Mouse (Mus musculus) embryonic facial prominence, embryonic 15.5 days (tissue): ENCODE measurements at regions not wholly inside any gene's neighbourhood (a gene's known extent, or its start where the extent isn't known, plus 50 kb on each side); places are given as distances from the start of the nearest gene placed in this dataset.
A peak's percentile ranks its signal among the peaks of the same experiment; 100 is the strongest.

Experiments used
- ATAC-seq: fragments of 200-750 bp; cut with Nextera tagmentation; 2 replicates; pipeline ENCODE4 v1.8.0; 2017; ENCODE audit warnings: low read depth, moderate TSS enrichment; ENCODE audit not compliant: insufficient number of reproducible peaks, low FRiP score, low TSS enrichment
- H3K27ac ChIP-seq: fragments of 300-500 bp; sonication (generic); replicated peaks from 2 replicates; pipeline ENCODE4 v1.5.1; 2015; ENCODE audit warnings: mild to moderate bottlenecking, inconsistent platforms
- H3K27me3 ChIP-seq: fragments of 300-500 bp; sonication (generic); 2 replicates; pipeline ENCODE4 v1.6.1; 2015; ENCODE audit warnings: inconsistent platforms
- H3K36me3 ChIP-seq: fragments of 300-500 bp; sonication (generic); 2 replicates; pipeline ENCODE4 v1.6.1; 2015; ENCODE audit warnings: mild to moderate bottlenecking, inconsistent platforms
- H3K4me1 ChIP-seq: fragments of 300-500 bp; sonication (generic); 2 replicates; pipeline ENCODE4 v1.6.1; 2015; ENCODE audit warnings: inconsistent platforms
- H3K4me2 ChIP-seq: fragments of 300-500 bp; sonication (generic); replicated peaks from 2 replicates; pipeline ENCODE4 v1.6.1; 2015; ENCODE audit warnings: mild to moderate bottlenecking, inconsistent platforms
- H3K4me3 ChIP-seq: fragments of 300-500 bp; sonication (generic); replicated peaks from 2 replicates; pipeline ENCODE4 v1.5.1; 2015; ENCODE audit warnings: mild to moderate bottlenecking, inconsistent platforms
- H3K9ac ChIP-seq: fragments of 300-500 bp; sonication (generic); 2 replicates; pipeline ENCODE4 v1.6.1; 2015; ENCODE audit warnings: inconsistent platforms
- H3K9me3 ChIP-seq: fragments of 300-500 bp; sonication (generic); replicated peaks from 2 replicates; pipeline ENCODE4 v1.6.1; 2016; ENCODE audit warnings: inconsistent platforms
- WGBS: fragments of 180-500 bp; shearing (Covaris S2); methylation state at CpG from one replicate; pipeline ENCODE4 v1.1.7; 2015; 5-methylcytosine and 5-hydroxymethylcytosine counted together

- ATAC-seq: no peak
- Histone ChIP-seq H3K4me3 (no peak overlapping the region), H3K27me3 (no peaks in the 10 kb centered on the region), H3K9ac (no peak overlapping the region), H3K36me3 (no peaks in the 10 kb centered on the region), H3K9me3 (no peaks in the 10 kb centered on the region), H3K27ac (no peak overlapping the region), H3K4me2 (no peak overlapping the region), H3K4me1 (no peaks in the 10 kb centered on the region)
These were observed 114.8 kb upstream of the Elmo1 start for GRCm38 (mm10) chr13:19975621-19976020.

DNA sequence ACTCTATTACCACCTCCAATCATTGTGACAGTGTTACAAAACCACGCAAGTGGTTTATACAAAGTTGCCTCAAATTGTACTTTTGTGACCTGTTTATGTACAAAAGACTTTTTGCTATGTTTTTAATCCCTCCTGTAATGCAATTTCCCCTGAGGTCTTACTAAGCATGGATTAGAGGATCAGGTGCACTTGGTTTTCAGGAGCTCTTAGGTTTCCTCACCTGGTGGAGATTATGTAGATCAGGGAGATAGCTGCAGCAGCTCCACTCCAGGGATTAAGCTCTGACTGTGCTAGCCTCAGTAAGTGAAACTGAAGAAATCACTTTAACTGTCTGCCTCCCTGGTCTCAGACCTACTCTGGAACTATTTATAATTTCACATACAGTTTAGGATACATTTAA, 123.8 kb upstream of the Elmo1 start:
- no peaks in the 10 kb centered on the region for H3K4me1 ChIP-seq
- H3K9me3 ChIP-seq: no peaks in the 10 kb centered on the region
- no peak overlapping the region for H3K4me2 ChIP-seq
- no peak overlapping the region for H3K9ac ChIP-seq
- ATAC-seq: no peak
- WGBS: 73% methylated on average over 1 of the region's 1 CpGs
- no peak overlapping the region for H3K4me3 ChIP-seq
- H3K27ac ChIP-seq: no peak overlapping the region
- no peaks in the 10 kb centered on the region for H3K27me3 ChIP-seq
- no peaks in the 10 kb centered on the region for H3K36me3 ChIP-seq

GRCm38 (mm10) chr13:19963031-19963430, 127.4 kb upstream of the Elmo1 start:
- no peak overlapping the region for H3K4me3 ChIP-seq
- no peaks in the 10 kb centered on the region for H3K27me3 ChIP-seq
- no peaks in the 10 kb centered on the region for H3K4me1 ChIP-seq
- no peaks in the 10 kb centered on the region for H3K36me3 ChIP-seq
- H3K27ac ChIP-seq: no peak overlapping the region
- H3K4me2 ChIP-seq: no peak overlapping the region
- 39% methylated on average over 3 of the region's 3 CpGs for WGBS
- H3K9ac ChIP-seq: no peak overlapping the region
- no peaks in the 10 kb centered on the region for H3K9me3 ChIP-seq
- ATAC-seq: no peak

DNA sequence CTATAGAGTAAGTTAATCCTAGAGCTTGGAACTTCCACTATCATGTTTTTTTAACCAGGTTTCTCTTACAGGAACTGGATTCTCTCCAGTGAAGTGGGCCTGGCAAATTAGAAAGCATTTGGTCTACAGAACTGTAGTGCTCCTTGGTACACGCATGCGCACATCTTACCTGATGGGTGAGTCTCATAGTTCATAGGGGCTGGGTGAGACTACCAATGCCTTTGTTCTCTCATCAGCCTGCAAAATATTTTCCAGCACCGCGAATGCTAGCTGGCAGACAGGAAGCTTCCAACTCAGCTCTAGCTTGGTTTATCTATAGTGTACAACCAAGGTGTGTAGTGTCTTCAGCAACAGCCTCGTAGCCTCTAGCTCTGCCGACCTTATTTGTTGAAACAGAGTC, 104.7 kb upstream of the Gpr141 start:
- WGBS: 83% methylated on average over 6 of the region's 6 CpGs
- Histone ChIP-seq H3K27me3 (no peaks in the 10 kb centered on the region), H3K4me1 (no peaks in the 10 kb centered on the region), H3K4me3 (no peak overlapping the region), H3K9me3 (no peaks in the 10 kb centered on the region), H3K36me3 (no peaks in the 10 kb centered on the region), H3K9ac (no peak overlapping the region), H3K27ac (no peak overlapping the region), H3K4me2 (no peak overlapping the region)
- ATAC-seq: no peak

GRCm38 (mm10) chr13:19927807-19928206, 103.8 kb upstream of the Gpr141 start:
- Histone ChIP-seq H3K9ac (no peak overlapping the region), H3K36me3 (no peaks in the 10 kb centered on the region), H3K9me3 (no peaks in the 10 kb centered on the region), H3K4me3 (no peak overlapping the region), H3K4me1 (no peaks in the 10 kb centered on the region), H3K27ac (no peak overlapping the region), H3K27me3 (no peaks in the 10 kb centered on the region), H3K4me2 (no peak overlapping the region)
- no peak for ATAC-seq
- WGBS: 82% methylated on average over 3 of the region's 3 CpGs

GRCm38 (mm10) chr13:19921084-19921827, 97.2 kb upstream of the Gpr141 start:
- WGBS: 82% methylated on average over 1 of the region's 1 CpGs
- H3K4me1 ChIP-seq: no peaks in the 10 kb centered on the region
- H3K27ac ChIP-seq: no peak overlapping the region
- ATAC-seq: 0 out of 2 replicates have a peak, but pooled peaks have one; percentile 9
- H3K9me3 ChIP-seq: no peaks in the 10 kb centered on the region
- H3K4me2 ChIP-seq: no peak overlapping the region
- H3K36me3 ChIP-seq: no peaks in the 10 kb centered on the region
- H3K4me3 ChIP-seq: no peak overlapping the region
- no peaks in the 10 kb centered on the region for H3K27me3 ChIP-seq
- no peak overlapping the region for H3K9ac ChIP-seq

DNA sequence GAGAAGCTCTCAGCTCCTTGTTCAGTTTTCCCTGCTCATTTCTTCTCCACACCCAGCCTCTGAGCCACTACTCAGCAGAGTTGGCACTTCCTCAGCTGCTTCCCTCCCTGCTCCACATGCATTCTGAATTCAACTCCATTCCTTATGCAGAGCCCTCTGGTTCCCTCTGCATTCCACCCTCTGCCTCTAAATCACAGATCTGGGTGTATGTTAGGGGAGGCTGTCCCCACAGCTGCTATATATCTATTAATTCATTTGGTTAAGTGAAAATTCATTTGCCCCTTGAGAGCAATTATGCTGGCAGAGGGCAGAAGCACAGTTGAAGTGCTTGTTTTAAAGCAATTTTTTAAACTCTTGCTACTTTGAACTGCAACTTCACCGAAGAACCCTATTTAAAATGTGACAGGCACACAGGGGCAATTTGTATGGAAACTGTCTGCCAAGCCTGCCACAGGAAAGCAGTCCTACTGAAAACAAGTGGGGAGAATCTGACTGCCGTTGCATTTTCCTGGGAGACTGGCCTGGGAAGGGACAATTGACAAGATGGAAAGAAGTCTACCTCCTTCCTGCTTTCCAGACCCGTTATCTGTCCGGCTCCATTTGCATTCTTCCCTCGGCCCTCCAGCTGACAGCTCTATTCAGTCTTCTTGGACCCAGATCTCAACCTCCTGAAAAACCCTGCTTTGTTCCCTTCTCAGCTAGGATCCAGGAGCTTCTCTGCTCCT, 88.0 kb upstream of the Gpr141 start:
- no peak overlapping the region for H3K4me2 ChIP-seq
- H3K36me3 ChIP-seq: no peaks in the 10 kb centered on the region
- no peak overlapping the region for H3K9ac ChIP-seq
- no peak for ATAC-seq
- H3K4me1 ChIP-seq: no peaks in the 10 kb centered on the region
- H3K9me3 ChIP-seq: no peaks in the 10 kb centered on the region
- H3K4me3 ChIP-seq: no peak overlapping the region
- 48% methylated on average over 5 of the region's 5 CpGs for WGBS
- no peaks in the 10 kb centered on the region for H3K27me3 ChIP-seq
- H3K27ac ChIP-seq: no peak overlapping the region

GRCm38 (mm10) chr13:19902786-19903185, 78.7 kb upstream of the Gpr141 start:
- no peak overlapping the region for H3K4me2 ChIP-seq
- no peaks in the 10 kb centered on the region for H3K9me3 ChIP-seq
- ATAC-seq: no peak
- no peak overlapping the region for H3K27ac ChIP-seq
- no peak overlapping the region for H3K4me3 ChIP-seq
- no peaks in the 10 kb centered on the region for H3K36me3 ChIP-seq
- H3K4me1 ChIP-seq: no peaks in the 10 kb centered on the region
- no peaks in the 10 kb centered on the region for H3K27me3 ChIP-seq
- H3K9ac ChIP-seq: no peak overlapping the region
- 86% methylated on average over 4 of the region's 4 CpGs for WGBS

GRCm38 (mm10) chr13:19897191-19897590, 73.1 kb upstream of the Gpr141 start:
- WGBS: 69% methylated on average over 1 of the region's 1 CpGs
- Histone ChIP-seq H3K4me3 (no peak overlapping the region), H3K4me2 (no peak overlapping the region), H3K9me3 (no peaks in the 10 kb centered on the region), H3K9ac (no peak overlapping the region), H3K27me3 (no peaks in the 10 kb centered on the region), H3K27ac (no peak overlapping the region), H3K4me1 (no peaks in the 10 kb centered on the region), H3K36me3 (no peaks in the 10 kb centered on the region)
- ATAC-seq: no peak

DNA sequence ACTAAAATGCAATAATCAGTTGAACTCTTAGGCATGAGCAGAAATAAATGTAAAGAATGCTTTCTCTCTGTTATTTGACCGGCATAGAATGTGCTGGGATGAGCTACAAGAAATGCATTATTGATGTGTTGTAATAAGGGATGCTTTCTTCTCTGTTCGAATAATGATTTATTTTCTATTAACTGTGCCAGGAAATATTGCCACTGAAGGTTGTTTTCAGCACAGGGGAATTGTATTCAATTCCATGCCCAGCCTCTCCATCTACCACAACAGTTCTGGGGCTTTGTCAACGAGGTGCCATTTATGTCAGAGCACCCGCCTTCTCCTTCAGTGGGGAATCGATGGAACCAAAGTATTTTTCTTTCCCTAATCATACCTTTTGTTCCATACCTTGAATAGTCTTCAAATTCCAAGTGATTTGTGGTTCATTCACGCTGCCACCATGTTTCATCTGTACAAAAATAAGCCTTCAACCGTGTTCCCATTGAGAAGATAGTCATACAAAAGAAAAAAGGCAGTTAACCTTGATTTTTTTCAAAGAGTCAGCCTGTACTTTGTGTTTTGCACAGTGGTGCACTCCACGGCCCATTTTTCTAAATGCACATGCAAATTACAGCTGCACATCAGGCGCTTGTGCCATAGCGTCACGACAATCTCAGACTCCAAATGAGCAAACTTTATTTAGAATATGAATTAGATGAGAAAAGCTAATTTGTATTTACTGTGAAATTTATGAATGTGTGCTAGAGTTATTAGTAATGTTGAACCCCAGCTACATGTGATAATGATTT, 65.1 kb upstream of the Gpr141 start:
- no peaks in the 10 kb centered on the region for H3K27me3 ChIP-seq
- no peaks in the 10 kb centered on the region for H3K4me1 ChIP-seq
- ATAC-seq: no peak
- H3K9me3 ChIP-seq: no peaks in the 10 kb centered on the region
- no peak overlapping the region for H3K4me3 ChIP-seq
- no peak overlapping the region for H3K9ac ChIP-seq
- 78% methylated on average over 11 of the region's 11 CpGs for WGBS
- no peak overlapping the region for H3K27ac ChIP-seq
- H3K4me2 ChIP-seq: no peak overlapping the region
- H3K36me3 ChIP-seq: no peaks in the 10 kb centered on the region

GRCm38 (mm10) chr13:19883896-19884658, 60.0 kb upstream of the Gpr141 start:
- no peaks in the 10 kb centered on the region for H3K4me1 ChIP-seq
- 79% methylated on average over 7 of the region's 7 CpGs for WGBS
- H3K9ac ChIP-seq: no peak overlapping the region
- H3K27me3 ChIP-seq: no peaks in the 10 kb centered on the region
- no peak for ATAC-seq
- no peak overlapping the region for H3K4me2 ChIP-seq
- H3K27ac ChIP-seq: no peak overlapping the region
- H3K4me3 ChIP-seq: no peak overlapping the region
- H3K36me3 ChIP-seq: no peaks in the 10 kb centered on the region
- no peaks in the 10 kb centered on the region for H3K9me3 ChIP-seq
